Mouse (Mus musculus): ENCODE data around the gene Pbld2.

DNA sequence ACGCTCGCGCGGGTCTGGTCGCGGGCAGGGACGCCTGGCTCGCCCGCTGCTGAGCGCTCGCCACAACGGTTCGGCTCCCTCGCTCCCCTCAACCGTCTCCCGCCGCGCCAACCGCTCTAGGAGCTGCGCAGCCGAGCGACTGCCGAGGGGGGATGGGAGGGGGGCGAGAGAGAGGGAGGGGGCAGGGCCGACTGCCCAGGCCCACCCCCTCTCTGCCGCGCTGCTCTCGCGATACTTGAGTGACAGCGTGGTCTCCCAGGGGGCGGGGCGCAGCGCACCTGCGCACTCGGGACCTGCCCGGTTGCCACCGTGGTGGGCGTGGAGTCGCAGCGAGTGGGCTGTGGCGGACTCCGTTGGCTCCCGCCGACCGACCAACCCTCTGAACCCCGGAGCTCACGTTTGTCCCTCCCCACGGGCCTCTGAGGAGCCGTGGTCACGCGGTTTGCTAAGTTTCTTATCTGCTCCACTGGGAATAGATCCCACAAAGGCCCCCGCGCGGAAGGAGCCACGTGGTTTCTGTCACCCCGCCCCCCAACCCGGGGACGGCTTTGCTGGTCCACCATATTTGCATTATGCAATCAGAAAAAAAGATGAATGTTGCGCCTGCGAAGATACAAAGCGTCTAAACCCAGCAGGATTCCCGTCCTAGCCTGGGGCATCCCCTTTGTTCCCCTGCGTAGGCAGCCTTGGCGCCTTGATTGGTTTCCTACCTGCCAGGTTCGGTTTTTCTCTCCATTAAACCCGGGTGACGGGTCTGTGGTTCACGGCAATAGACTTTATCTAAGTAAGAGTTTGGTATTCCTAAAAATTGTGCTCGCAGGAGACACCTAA lies at the start of gene Pbld2, which contains the start of gene Hnrnph3:
- TF ChIP-seq CTCF (IDR thresholded peaks at IDR 0.05; ENCODE audit: borderline replicate concordance, insufficient read depth, low read depth, low read length) (no peak), POLR2A (IDR thresholded peaks at IDR 0.05; ENCODE audit: borderline replicate concordance, insufficient read depth, low read length) (peak; percentile 90)
